Mouse (Mus musculus): ENCODE results near the gene Isyna1. TPM values are rescaled to one million over a fixed set of nuclear protein-coding genes. Genes with fewer than 3 reads are reported as not detected.
"Not testable (repeated sequence)": the region's sequence is repeated elsewhere in the genome, so short reads cannot be mapped to it uniquely, and the experiment has no call there.

Gene Isyna1
- total RNA-seq, 2 experiments from 2014 or later, result 15.4 to 28.2 TPM

DNA sequence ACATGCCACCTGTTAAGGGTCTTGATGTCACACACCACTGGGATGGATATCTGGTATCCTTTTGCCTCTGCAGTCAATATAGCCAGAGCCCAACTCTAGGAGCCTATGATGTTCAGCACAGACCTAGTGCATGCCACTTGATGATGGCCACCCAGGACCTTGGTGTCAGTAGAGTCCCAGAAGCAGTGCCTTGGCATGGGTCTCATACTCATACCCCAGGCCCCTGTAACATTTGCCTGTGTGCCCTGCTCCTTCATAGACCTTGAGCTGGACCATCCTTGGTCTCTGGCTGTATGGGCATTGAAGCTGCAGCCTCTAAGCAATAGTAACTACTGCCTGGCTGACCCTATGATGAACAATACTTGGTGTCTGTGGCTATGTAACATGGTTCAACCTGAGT, 19.9 kb upstream of the Isyna1 start:
- DNase-seq, result no peak

DNA sequence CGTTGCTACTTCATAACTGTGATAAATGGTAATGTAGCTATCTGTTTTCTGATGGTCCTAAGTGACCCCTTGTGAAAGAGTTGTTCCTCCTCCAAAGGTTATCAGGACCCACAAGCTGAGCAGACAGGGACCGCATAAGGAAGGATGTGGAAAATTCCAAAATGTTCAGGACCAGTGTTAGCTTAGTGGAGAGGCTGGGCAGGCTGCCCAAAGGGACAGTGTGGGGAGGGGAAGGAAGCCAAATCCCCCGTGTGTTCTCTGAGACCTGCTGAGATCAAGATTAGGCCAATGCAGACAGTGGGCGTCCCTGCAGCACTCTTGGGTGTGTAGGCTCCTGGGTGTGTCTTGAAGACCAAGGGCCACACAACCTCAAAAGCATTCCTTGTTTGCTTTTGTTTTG, 19.3 kb upstream of the Isyna1 start:
- peak; percentile 80 to 86 for DNase-seq

DNA sequence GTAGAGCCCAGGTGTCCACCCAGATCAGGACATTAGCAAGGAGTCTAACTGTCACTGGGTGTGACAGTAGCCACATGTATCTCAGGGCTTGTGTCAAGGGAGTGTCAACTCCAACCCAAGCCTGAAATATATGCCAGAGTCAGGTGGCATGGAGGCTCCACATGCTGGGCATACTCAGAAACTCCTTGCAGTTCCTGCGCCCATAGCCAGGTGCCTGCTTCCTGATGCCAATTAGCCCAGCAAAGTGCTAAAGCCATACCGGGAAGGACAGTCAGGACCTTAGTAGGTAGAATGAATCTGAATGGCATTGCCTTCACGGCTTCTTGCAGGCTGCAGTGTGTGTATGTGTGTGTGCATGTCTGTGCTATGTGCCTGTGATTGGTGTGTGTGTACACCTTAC, 17.0 kb upstream of the Isyna1 start:
- no peak for DNase-seq

DNA sequence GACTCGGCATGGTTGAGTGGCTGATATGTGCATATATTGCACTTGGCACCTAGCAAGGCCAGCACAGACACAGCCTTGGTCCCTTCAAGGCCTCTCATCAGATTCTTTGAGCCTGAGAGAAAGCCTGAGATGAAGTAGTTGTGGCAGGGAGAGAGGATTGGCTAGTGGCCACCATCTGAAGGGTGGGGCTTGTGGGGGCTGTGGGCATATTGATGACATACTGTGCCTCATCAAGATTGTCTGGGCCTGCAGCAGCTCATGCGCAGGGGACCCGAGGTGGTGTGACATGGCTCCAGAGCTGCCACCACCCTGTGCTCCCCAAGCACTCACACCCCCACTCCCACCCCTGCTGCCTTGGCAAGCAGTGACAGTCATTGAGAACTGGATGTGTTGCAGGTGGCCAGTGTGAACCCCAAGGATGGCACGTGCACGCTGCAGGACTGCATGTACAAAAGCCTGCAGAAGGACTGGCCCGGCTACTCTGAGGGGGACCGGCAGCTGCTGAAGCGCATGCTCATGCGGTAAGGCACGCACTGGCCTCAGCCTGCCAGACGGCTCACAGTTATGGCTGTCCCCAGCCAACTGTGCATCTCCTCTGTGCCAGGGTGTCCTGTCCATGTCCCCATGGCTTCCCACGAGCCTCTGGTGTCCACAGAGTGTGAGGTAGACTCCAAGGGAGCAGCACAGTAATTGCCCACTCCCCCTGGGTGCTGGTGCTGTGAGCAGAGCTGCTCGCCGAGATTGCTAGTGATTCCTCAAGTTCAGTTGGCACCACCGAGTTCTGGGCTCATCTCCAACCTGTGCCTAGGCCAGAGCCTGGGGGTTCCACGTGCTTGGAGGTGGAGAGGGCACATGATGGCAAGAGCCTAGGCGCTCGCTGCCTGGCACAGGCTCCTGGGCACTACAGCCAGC, 10.4 kb upstream of the Isyna1 start:
- peak; percentile 81 to 82 for DNase-seq

DNA sequence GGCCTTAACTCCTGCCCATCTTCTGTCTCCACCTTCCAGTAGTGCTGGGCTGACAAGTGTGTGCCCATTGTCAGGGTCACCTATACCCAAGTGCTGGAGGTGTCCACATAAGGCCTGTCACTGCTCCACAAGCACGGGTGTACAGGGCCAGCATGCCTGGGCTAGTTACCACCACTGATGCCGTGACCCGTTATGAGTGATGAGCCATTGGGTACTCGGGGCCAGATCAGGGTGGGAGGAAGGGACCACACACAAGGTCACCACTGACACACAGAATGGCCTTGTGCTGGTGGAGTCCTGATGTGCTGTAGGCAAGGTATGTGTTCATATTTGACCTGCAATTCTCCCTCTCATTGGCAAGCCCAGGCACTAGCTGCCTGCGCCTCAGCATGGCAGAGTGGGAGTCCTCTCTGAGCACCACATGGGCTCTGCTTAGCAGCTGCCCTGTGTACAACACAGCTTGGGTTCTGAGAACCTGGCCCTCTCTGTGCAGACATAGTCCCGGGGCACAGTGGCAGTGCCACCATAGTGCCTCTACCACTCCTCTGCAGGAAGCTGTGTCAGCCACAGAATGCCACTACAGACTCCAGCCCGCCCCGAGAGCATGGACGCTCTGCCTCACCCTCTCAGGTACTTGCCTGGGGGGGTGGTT, 9.4 kb upstream of the Isyna1 start:
- DNase-seq, result no peak

DNA sequence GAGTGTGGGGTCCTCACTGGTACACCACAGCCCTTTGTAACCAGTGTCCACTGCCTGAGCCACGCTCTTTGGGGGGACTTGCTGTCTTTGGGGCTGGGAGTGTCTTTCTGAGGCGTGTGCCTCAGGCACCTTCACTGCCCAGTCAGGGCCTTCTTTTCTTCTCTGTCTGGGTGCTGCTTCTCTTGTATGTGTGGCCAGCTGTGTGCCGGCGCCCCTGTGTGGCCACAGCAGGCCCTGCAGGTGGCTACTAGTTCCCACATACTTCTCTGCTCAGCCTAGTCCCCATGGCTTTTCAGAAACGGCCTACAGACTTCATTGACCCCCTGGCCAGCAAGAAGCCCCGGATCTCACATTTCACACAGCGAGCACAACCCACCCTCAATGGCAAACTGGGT, 8.9 kb upstream of the Isyna1 start:
- DNase-seq, result peak; percentile 75

DNA sequence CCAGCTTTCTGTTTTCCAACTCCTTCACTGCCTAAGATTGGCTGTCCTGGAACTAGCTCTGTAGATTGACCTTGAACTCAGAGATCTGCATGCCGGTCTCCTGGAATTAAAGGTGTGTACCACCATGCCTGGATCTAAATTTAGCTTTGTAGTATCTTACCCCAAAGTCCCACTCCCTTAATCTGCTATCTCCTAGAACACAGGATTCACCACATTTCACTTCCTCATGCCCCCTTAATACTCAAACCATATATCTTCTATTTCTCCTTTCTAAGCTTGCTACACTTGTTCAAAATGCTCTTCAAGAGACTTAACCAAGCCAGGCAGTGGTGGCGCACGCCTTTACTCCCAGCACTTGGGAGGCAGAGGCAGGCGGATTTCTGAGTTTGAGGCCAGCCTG, 6.2 kb upstream of the Isyna1 start:
- DNase-seq, result not testable (repeated sequence)

DNA sequence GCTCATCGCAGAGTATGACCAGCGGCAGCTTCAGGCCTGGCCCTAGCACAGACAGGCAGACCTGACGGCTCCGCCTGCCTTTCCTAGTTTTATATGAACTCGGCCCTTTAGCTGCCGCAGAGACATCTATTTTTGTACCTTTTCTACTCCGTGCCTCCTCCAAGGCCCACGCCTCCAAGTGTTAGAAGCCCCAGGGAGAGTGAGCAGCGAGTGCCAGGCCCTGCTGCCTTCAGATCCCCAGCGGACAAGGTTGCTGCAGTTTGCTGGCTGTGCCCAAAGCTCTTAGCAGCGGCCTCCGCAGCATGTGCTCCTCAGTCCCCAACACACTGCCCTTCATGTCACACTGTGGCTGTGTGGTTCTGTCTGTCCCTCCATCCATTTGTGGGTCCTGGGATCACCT, 2.6 kb upstream of the Isyna1 start:
- no peak for DNase-seq

DNA sequence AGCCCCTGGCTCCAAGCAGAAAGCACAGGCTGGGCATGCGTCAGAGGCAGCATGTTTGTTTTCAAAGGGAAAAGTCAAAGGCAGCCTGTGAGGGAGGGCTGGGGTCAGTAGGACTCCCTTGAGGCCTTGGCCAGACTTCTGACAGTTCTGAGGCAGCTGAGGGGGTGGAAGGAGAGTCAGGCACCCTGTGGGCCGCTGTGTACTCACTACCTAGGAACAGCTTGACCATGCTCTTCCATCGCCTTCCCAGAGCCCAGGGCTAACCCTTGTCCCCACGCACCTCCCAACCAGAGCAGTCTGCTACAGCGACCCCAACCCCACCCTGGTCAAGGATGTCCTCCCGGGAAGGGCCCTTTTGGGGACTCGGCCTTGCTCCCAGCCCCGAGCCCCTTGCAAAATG, 1.0 kb upstream of the Isyna1 start:
- DNase-seq, result peak; percentile 41 to 54

DNA sequence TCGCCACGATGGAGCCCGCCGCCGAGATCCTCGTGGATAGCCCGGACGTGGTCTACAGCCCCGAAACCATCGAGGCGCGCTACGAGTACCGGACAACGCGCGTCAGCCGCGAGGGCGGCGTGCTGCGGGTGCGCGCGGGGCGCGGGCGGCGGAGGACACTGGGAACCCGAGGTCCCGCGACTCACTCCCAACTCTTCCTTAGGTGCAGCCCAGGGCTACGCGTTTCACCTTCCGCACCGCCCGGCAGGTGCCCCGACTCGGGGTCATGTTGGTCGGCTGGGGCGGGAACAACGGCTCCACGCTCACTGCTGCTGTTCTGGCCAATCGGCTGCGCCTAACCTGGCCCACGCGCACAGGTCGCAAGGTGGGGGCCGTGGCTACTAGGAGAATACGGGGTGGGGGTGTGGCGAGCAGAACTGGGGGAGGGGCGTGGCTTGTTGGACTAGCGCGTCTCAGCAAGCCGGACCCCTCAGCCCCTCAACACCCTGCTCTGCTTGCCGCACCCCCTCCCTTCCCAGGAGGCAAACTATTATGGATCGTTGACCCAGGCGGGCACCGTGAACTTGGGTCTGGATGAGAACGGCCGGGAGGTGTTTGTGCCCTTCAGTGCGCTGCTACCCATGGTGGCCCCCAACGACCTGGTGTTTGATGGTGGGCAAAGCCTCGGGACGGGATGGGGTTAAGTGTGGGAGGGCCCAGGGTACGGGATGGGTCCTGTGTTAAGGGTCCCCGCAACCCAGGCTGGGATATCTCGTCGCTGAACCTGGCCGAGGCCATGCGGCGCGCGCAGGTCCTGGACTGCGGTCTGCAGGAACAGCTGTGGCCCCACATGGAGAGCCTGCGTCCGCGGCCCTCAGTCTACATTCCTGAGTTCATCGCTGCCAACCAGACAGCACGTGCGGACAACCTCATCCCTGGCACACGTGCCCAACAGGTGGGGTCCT, 720 bp downstream of the Isyna1 start:
- no peak for DNase-seq

DNA sequence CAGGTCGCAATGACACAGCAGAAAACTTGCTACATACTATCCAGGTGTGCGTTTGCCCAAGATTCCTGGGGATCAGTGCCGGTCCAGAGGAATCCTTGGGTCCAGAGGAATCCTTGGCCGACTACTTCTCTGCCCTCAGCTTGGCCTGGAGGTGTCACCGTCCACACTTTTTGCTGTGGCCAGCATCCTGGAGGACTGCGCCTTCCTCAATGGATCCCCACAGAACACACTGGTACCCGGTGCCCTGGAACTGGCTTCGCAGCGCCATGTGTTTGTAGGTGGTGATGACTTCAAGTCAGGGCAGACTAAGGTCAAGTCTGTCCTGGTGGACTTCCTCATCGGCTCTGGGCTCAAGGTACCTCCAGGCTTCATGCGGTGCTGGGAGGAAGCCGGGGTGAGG, 1.6 kb downstream of the Isyna1 start:
- no peak for DNase-seq

DNA sequence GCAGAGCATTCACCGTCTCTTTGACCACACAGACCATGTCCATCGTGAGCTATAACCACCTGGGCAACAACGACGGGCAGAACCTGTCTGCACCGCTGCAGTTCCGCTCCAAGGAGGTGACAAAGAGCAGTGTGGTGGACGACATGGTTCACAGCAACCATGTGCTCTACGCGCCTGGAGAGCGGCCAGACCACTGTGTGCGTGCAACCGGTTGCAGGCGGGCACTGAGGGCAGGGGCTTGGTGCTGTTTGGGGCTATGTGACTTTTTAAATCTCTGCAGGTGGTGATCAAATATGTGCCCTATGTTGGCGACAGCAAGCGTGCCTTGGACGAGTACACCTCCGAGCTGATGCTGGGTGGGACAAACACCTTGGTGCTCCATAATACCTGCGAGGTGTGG, 2.0 kb downstream of the Isyna1 start:
- DNase-seq, result no peak

DNA sequence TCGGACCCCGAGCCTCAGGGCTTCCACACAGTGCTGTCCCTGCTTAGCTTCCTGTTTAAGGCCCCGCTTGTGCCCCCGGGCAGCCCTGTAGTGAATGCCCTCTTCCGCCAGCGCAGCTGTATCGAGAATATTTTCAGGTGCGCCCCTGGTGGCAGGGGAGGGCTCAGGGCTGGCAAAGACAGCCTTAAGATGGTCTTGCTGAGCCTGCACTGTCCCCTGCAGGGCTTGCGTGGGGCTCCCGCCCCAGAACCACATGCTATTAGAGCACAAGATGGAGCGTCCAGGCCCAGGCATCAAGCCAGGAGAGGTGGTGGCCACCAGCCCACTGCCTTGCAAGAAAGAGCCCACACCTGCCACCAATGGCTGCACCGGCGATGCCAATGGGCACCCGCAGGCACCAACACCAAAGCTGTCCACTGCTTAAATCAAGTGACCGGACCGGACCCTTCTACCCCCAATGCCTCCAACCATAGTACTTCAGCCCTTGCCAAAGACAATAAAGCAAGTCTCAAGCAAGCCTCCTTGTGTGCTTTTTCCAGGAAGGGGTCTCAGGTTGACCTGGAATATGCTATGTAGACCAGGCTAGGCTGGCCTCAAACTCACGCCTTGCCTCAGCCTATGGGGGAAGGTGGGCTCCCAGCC, 2.7 kb downstream of the Isyna1 start:
- no peak for DNase-seq

DNA sequence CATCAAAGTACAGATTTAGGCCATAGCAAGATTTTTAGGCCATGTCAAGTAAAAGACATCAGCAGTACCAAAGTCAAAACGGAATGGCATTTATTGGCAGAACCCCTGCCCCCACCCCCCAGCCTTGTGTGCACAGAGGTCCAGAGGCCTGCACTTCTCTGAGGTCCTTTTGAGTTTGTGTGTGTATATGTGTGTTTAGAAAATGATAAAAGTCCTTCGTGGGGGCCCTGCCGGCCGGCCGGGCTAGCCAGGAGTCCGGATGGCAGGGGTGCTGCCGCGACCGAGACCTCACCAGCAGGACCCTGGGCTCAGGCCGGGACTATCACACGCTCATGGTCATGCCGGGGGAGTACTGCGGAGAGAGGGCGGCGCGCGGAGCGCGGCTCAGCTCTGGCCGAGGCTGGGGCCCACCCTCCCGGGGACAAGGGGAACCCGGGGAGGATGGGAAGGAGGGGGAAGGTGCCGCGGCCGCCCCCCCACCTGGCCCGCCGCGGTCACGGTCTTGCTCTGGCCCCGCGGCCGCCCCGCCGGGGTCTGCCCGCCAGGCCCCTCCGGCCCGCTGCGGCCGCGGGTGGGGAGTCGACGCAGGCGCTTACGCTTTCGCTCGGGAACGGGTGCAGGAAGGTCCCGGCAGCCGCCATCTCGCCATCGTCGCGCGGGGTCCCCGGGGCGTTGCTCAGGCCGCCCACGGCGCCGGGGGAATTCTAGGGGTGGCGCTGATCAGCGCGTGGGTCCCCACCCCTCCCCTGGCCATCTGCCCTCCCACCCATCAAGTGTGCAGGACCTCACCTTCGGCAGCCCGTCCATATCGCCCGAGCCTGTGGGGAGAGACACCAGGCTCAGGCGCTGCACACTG, 3.5 kb downstream of the Isyna1 start:
- no peak for DNase-seq

DNA sequence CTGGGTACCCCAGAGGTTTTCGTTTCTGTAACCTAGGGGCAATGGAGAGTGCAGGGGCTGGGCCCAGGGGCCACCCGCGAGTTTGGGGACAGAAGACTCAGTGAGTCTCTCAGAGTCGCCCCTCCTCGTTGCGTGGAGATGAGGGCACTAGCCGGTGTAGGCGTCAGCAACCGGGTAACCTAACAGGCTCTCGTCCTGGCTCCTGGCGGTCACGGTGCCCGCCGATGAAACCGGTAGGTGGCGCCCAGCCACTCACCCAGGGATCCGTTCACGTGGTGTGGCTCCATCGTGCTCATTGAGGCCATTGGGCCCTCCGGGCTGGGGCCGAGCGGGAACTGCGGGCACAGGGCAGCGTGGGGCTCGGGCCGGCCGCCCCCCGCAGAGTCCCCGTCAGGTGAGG, 4.1 kb downstream of the Isyna1 start:
- DNase-seq, result peak; percentile 69 to 80

DNA sequence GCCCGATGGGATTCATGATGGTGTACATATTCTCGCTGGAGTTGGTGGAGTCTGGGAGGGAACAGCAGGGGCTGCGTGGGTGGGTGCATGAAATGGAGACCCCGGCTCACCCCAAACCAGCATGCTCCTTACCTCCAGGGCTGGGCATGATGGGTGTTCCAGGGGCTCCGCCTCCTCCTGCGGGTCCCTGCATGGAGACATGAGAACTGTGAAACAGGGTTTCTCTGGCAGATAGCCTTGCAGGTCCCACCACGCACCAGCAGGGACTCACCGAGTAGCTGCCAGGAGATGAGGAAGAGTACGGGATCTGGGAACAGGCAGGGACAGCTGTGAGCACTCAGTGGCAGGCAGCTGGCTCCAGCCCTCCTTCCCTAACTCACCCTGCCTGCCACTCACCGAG, 4.5 kb downstream of the Isyna1 start:
- peak in 1 of 2 experiments; percentile 20 for DNase-seq

DNA sequence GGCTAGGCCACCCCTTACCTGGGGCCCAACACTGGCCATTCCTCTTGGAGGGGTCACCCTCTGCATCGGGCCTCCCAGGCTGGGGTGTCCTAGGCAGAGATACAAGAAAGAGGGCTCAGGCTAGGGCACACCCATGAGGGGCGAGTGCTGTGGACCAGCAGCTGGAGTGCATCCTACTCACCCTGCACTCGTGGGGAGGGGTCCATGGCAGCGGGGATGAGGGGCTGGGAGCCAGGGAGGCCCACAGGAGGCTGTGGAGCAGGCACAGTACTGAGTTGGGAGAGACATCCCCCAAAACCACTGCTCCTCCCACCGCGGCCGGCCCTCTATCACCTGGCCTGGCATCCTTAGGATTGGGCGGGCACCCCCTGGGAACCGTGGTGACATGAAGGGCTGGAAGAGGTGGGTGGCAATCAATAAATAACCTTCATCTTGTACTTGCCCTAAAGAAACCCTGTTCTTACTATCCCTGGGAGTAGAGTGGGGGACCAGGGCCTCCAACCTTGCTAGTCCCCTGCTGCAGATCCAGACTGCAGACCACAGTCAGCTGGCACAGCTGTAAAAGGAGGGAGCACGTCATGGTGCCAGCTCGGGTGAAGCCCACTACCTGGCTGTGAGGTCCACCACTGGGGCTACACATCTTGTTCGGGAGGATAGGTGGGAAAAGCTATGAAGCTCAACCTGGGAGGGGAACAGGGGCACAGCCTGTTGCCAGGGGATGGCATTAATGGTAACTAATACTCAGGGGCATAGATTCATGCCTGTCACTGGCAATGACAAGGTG, 5.5 kb downstream of the Isyna1 start:
- no peak for DNase-seq

DNA sequence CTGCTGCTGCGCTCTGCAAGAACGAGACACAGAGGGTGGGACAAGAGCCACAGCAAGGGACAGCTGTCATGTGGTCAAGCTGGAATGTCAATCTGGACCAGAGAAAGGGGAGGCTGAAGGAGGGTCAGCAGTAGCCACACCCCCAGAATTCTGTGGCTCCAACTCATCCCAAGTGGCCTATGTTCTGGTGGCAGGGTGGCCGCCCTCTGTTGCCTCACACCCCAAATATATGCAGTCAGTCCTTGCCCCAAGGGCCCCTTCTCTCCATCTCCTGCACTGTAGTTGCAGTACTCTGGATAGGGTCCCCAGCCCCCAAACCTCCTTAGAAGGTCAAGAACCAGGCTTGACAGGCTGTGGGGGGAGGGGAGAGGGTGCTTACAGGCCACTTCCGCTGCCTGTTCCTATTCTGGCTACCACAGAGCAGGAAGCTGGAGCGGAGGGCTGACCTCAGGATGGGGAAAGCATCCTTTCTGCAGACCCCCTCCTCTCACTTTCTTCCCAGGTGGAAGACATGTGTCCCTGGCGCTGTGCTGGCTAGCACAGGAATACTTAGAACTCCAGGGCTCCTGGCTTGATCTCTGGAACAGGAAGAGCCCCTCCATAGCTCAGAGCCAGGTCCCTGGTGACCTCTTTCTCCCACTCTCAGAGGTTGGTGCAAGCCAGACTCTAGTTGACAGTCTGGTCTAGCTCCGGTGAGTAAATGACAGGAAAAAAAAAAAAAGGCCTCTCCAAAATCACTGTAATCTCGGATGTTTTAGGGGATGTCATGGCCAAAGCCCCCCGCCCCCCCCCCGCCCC, 6.5 kb downstream of the Isyna1 start:
- peak; percentile 54 to 59 for DNase-seq

DNA sequence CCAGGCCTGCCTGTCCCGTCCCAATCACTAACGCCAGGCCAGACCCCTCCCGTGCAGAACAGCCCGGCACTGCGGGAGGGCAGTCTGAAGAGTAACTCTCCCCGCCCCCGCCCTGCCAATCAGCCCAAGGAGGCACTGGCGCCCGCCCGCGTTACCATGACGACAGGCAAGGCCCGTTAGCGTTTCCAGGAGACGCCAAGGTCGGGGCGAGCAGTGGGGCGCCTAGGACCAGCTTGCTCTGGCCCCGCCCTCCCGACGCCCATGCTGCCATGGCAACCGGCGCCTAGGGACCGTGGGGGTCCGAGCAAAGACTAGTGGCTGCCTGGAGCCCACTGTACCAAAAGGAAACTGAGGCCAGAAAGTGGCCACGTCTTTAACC, 7.1 kb downstream of the Isyna1 start:
- DNase-seq, result peak; percentile 75 to 80
